In genomic region chr16:35967319-35967718, GRCm38 (mm10) we compare ENCODE assay signal across 20 mouse cellular contexts. TPM values are rescaled to one million over a fixed set of nuclear protein-coding genes. Genes with fewer than 3 reads are reported as not detected.
A peak's percentile ranks its signal among the peaks of the same experiment; 100 is the strongest.
DNase-seq lines count a peak whose midpoint lies in the region; ATAC-seq and TF ChIP-seq lines count a peak whose summit lies in the region.
"Had no signal": no experiment of that assay in that cellular context is flagged by ENCODE, and none has a peak within 500 bp of the region (broad histone marks: within the 10 kb centered on the region; RNA-seq: fewer than 3 reads in every experiment).

No protein-coding gene starts in this region.

- CTCF ChIA-PET in Patski (lab: Charles Lee) = interaction anchor here (1.3 kb wide), 1 partner anchor 18 kb away, joined by 4 read pairs; no protein-coding TSS in a partner anchor

- POLR2A ChIA-PET in Patski (lab: Charles Lee) = interaction anchor here (0.6 to 0.7 kb wide), 2 partner anchors 110 to 516 kb away, joined by 3 read pairs; no protein-coding TSS in a partner anchor

- peak; percentile 34 for ATAC-seq in CD4-positive, CD25-positive, alpha-beta regulatory T cell, adult 4 months
- ATAC-seq in Patski = no peak
- ATAC-seq: activated CD4-positive, CD25-positive, alpha-beta regulatory T cell, adult 4 months; forebrain, embryonic 16.5 days; hindbrain, embryonic 16.5 days; liver, embryonic 12.5 days; midbrain, embryonic 13.5 days had no signal

- TF ChIP-seq CTCF in layer of hippocampus, adult 2 months (conservative IDR thresholded peaks at IDR 0.05) = peak; percentile 51
- TF ChIP-seq CTCF in Patski (IDR thresholded peaks at IDR 0.05) = peak; percentile 32
- TF ChIP-seq CTCF in cerebellum, adult 2 months (IDR thresholded peaks at IDR 0.05; ENCODE audit: borderline replicate concordance, insufficient read depth, low read depth, low read length) = no peak

- 86% methylated on average over 4 of the region's 4 CpGs for WGBS in cerebellum, adult 2 months

- H3K27ac ChIP-seq in layer of hippocampus, adult 2 months = no peak overlapping the region
- no peak overlapping the region for H3K27ac ChIP-seq in cerebellum, adult 2 months (ENCODE audit: insufficient read depth, low read length)
- H3K27ac ChIP-seq: embryonic facial prominence, embryonic 13.5 days; liver, embryonic 12.5 days; midbrain, embryonic 13.5 days had no signal

- no peak for DNase-seq in layer of hippocampus, adult 2 months (ENCODE audit: low spot score in 2 of 2)
- DNase-seq in layer of hippocampus, postnatal 10 days (ENCODE audit: low spot score in 2 of 2) = no peak
- peak; percentile 31 for DNase-seq in CD4-positive, CD25-positive, alpha-beta regulatory T cell, adult 2 months (ENCODE audit: low read depth, low spot score)
- DNase-seq in Patski (ENCODE audit: low read depth, low spot score) = no peak
- DNase-seq in cerebellum, adult 2 months = no peak
- DNase-seq in urinary bladder, postnatal 25 days (ENCODE audit: low spot score) = no peak
- DNase-seq: adrenal gland, postnatal 10 days; cerebellum, postnatal 14 days; heart, postnatal 36 days; kidney, adult 18-20 months; kidney, postnatal 14 days; retina, postnatal 1 day; thymus, postnatal 14 days had no signal

- H3K27me3 ChIP-seq in Patski = no peaks in the 10 kb centered on the region
- no peaks in the 10 kb centered on the region; the same call in 1 of the 2 replicates for H3K27me3 ChIP-seq in cerebellum, adult 2 months (ENCODE audit: control insufficient read depth, insufficient read depth, low read length)
- H3K27me3 ChIP-seq: embryonic facial prominence, embryonic 13.5 days; liver, embryonic 12.5 days; midbrain, embryonic 13.5 days had no signal

- no peak for TF ChIP-seq POLR2A in cerebellum, adult 2 months (IDR thresholded peaks at IDR 0.05; ENCODE audit: borderline replicate concordance, insufficient read depth, low read length)

- in situ Hi-C loops in Patski (cut with MboI; ENCODE audit: low pct_unique_long_range_greater_than_20kb) = no loop called here

- H3K4me3 ChIP-seq in layer of hippocampus, adult 2 months = no peak overlapping the region
- H3K4me3 ChIP-seq in cerebellum, adult 2 months (replicated peaks; ENCODE audit: insufficient read depth, low read depth, low read length) = no peak overlapping the region
- H3K4me3 ChIP-seq: embryonic facial prominence, embryonic 13.5 days; liver, embryonic 12.5 days; midbrain, embryonic 13.5 days had no signal

- no peaks in the 10 kb centered on the region for H3K4me1 ChIP-seq in cerebellum, adult 2 months (ENCODE audit: control insufficient read depth, insufficient read depth, low read length)
- H3K4me1 ChIP-seq: embryonic facial prominence, embryonic 13.5 days; liver, embryonic 12.5 days; midbrain, embryonic 13.5 days had no signal

RNA-seq across cellular contexts. Expression of gene Kpna1, which starts 11.2 kb away (rescaled TPM):
- 100 to 1,000 TPM; 139 to 141 TPM for total RNA-seq in layer of hippocampus, adult 2 months (2021)
- total RNA-seq in layer of hippocampus, postnatal 10 days (2021) = 100 to 1,000 TPM in 1 of 2 experiments, 10 to 100 TPM in 1; 96.2 to 102 TPM
- 10 to 100 TPM; 42.1 to 46.4 TPM for polyA plus RNA-seq in CD4-positive, CD25-positive, alpha-beta regulatory T cell, adult 4 months (2017; shearing (Covaris generic))
- 28.6 TPM for polyA plus RNA-seq in Patski (2021)
- 46.2 and 46.6 TPM in 2 replicates for polyA plus RNA-seq in cerebellum, adult 2 months (2012; rRNA removed)

RNA-seq across cellular contexts. Expression of gene Dtx3l, which starts 28.4 kb away (rescaled TPM):
- 1 to 10 TPM; 4.8 TPM for total RNA-seq in layer of hippocampus, adult 2 months (2021)
- 1 to 10 TPM; 2.9 to 3.3 TPM for total RNA-seq in layer of hippocampus, postnatal 10 days (2021)
- polyA plus RNA-seq in CD4-positive, CD25-positive, alpha-beta regulatory T cell, adult 4 months (2017; shearing (Covaris generic)) = 10 to 100 TPM; 60.4 to 61.4 TPM
- 8.2 TPM for polyA plus RNA-seq in Patski (2021)
- 2.2 and 2.5 TPM in 2 replicates for polyA plus RNA-seq in cerebellum, adult 2 months (2012; rRNA removed)

RNA-seq across cellular contexts. Expression of gene Parp9, which starts 29.0 kb away (rescaled TPM):
- 1 to 10 TPM; 3.1 to 3.6 TPM for total RNA-seq in layer of hippocampus, adult 2 months (2021)
- total RNA-seq in layer of hippocampus, postnatal 10 days (2021) = 1 to 10 TPM; 1.9 to 2.3 TPM
- polyA plus RNA-seq in CD4-positive, CD25-positive, alpha-beta regulatory T cell, adult 4 months (2017; shearing (Covaris generic)) = 10 to 100 TPM; 73.8 to 98.6 TPM
- 21.2 TPM for polyA plus RNA-seq in Patski (2021)
- 2.6 and 2.9 TPM in 2 replicates for polyA plus RNA-seq in cerebellum, adult 2 months (2012; rRNA removed)
